Comparison of ENCODE assay signal across 17 mouse cellular contexts in the genomic region with DNA sequence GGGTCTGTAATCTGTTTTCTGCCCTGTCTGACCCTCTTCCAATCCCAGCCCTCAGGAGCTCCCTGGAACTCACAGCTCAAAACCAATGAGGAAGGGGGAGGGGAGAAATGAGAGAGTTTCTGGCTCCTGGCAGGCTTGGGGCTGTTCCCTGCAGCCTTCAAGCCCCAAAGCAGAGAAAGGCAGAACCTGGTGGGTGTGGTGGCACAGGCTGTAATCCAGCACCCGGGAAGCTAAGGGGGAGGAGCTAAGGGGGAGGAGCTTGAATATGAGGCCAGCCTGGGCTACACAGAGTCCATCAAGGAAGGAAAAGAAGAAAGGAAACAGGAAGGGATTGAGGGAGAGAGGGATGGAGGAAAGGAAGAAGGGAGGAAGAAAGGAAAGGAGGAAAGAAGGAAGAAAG.
"Had no signal": no experiment of that assay in that cellular context is flagged by ENCODE, and none has a peak within 500 bp of the region (broad histone marks: within the 10 kb centered on the region; RNA-seq: fewer than 3 reads in every experiment).

No protein-coding gene starts in this region.

- DNase-seq: kidney, adult 11 months; layer of hippocampus, adult 9-11 months; liver, postnatal 0 days; lung, postnatal 14 days; right cerebral cortex, adult 18-20 months; right cerebral cortex, postnatal 4 days; spleen, adult 18-20 months; thymus, adult 18-20 months; thymus, postnatal 25 days had no signal

- H3K9me3 ChIP-seq: kidney, embryonic 15.5 days; limb, embryonic 10.5 days; liver, embryonic 12.5 days; lung, embryonic 15.5 days; midbrain, embryonic 13.5 days; neural tube, embryonic 15.5 days had no signal

- H3K27me3 ChIP-seq: kidney, embryonic 15.5 days; liver, embryonic 12.5 days; lung, embryonic 15.5 days; midbrain, embryonic 13.5 days; neural tube, embryonic 15.5 days had no signal

- H3K27ac ChIP-seq: kidney, embryonic 15.5 days; limb, embryonic 10.5 days; liver, embryonic 12.5 days; lung, embryonic 15.5 days; macrophage; midbrain, embryonic 13.5 days; neural tube, embryonic 15.5 days had no signal

- H3K4me3 ChIP-seq: kidney, embryonic 15.5 days; limb, embryonic 10.5 days; liver, embryonic 12.5 days; lung, embryonic 15.5 days; midbrain, embryonic 13.5 days; myocyte; neural tube, embryonic 15.5 days had no signal

- ATAC-seq: liver, embryonic 12.5 days; liver, postnatal 0 days; midbrain, embryonic 13.5 days had no signal

- H3K4me1 ChIP-seq: kidney, embryonic 15.5 days; lung, embryonic 15.5 days; midbrain, embryonic 13.5 days; neural tube, embryonic 15.5 days had no signal

- H3K36me3 ChIP-seq: kidney, embryonic 15.5 days; limb, embryonic 10.5 days; liver, embryonic 12.5 days; lung, embryonic 15.5 days; midbrain, embryonic 13.5 days; neural tube, embryonic 15.5 days had no signal
